Mouse (Mus musculus): ENCODE data around the gene Zfp30.

GRCm38 (mm10) chr7:29839256-29839655 lies 55.5 kb downstream of the Zfp30 start:
- TF ChIP-seq CTCF (IDR thresholded peaks at IDR 0.05; ENCODE audit: borderline replicate concordance, insufficient read depth, low read depth, low read length) = no peak
- no peak for TF ChIP-seq POLR2A (IDR thresholded peaks at IDR 0.05; ENCODE audit: borderline replicate concordance, insufficient read depth, low read length)
